Mouse (Mus musculus) stomach, embryonic 14.5 days (tissue): ENCODE data around the gene Ntm. TPM values are rescaled to one million over a fixed set of nuclear protein-coding genes. Genes with fewer than 3 reads are reported as not detected.

ENCODE experiments used
- ATAC-seq: fragments of 200-750 bp; cut with Nextera tagmentation; 2 replicates; pipeline ENCODE4 v1.8.0; 2017; ENCODE audit warnings: low read depth, moderate TSS enrichment; ENCODE audit not compliant: insufficient number of reproducible peaks, insufficient read depth, low FRiP score
- H3K27ac ChIP-seq: fragments of 300-500 bp; sonication (generic); 2 replicates; pipeline ENCODE4 v1.5.1; 2014; ENCODE audit warnings: mild to moderate bottlenecking, low read length, moderate library complexity, mixed read lengths
- H3K27me3 ChIP-seq: fragments of 300-500 bp; sonication (generic); 2 replicates; pipeline ENCODE4 v1.6.1; 2014; ENCODE audit warnings: low read length, control low read depth, mixed read lengths; ENCODE audit not compliant: control insufficient read depth, insufficient read depth
- H3K36me3 ChIP-seq: fragments of 300-500 bp; sonication (generic); 2 replicates; pipeline ENCODE4 v1.6.1; 2014; ENCODE audit warnings: mild to moderate bottlenecking, control low read depth, low read length, moderate library complexity, mixed read lengths; ENCODE audit not compliant: control insufficient read depth, insufficient read depth
- H3K4me1 ChIP-seq: fragments of 300-500 bp; sonication (generic); 2 replicates; pipeline ENCODE4 v1.6.1; 2014; ENCODE audit warnings: low read length, control low read depth, mixed read lengths; ENCODE audit not compliant: control insufficient read depth, insufficient read depth
- H3K4me2 ChIP-seq: fragments of 300-500 bp; sonication (generic); replicated peaks from 2 replicates; pipeline ENCODE4 v1.6.1; 2014; ENCODE audit warnings: low read depth, low read length, control low read depth
- H3K4me3 ChIP-seq: fragments of 300-500 bp; sonication (generic); 2 replicates; pipeline ENCODE4 v1.5.1; 2014; ENCODE audit warnings: low read depth, low read length, control low read depth
- H3K9ac ChIP-seq: fragments of 300-500 bp; sonication (generic); replicated peaks from 2 replicates; pipeline ENCODE4 v1.6.1; 2014; ENCODE audit warnings: low read depth, mild to moderate bottlenecking, control low read depth, low read length, moderate library complexity, mixed read lengths
- H3K9me3 ChIP-seq: fragments of 300-500 bp; sonication (generic); 2 replicates; pipeline ENCODE4 v1.6.1; 2016; ENCODE audit warnings: low read depth, low read length, control low read depth; ENCODE audit not compliant: control insufficient read depth
- WGBS: fragments of 180-500 bp; shearing (Covaris S2); extraction: QIAGEN DNeasy Blood & Tissue Kit; methylation state at CpG from one replicate; pipeline ENCODE4 v1.1.7; 2014; 5-methylcytosine and 5-hydroxymethylcytosine counted together
- polyA plus RNA-seq: library from polyadenylated mRNA; unstranded; fragments of >200 nt; fragmentation: Nextera tagmentation; extraction: Ambion mirVana; gene quantifications from 2 replicates; pipeline ENCODE4 v1.2.1, GENCODE M21; 2014

Gene Ntm
- polyA plus RNA-seq, 1 experiment from 2014 or later = 19.7 TPM

GRCm38 (mm10) chr9:29779739-29780138 is 183.2 kb downstream of the Ntm start:
- no peak overlapping the region for H3K9ac ChIP-seq
- no peak overlapping the region for H3K27ac ChIP-seq
- H3K4me2 ChIP-seq = no peak overlapping the region
- H3K4me3 ChIP-seq = no peak overlapping the region
- no peak for ATAC-seq
- no peaks in the 10 kb centered on the region for H3K27me3 ChIP-seq
- no peaks in the 10 kb centered on the region for H3K9me3 ChIP-seq
- WGBS = 78% methylated on average over 7 of the region's 7 CpGs
- H3K36me3 ChIP-seq = no peaks in the 10 kb centered on the region
- H3K4me1 ChIP-seq = no peaks in the 10 kb centered on the region

GRCm38 (mm10) chr9:29776951-29777350 is 186.0 kb downstream of the Ntm start:
- H3K9ac ChIP-seq = no peak overlapping the region
- no peak overlapping the region for H3K4me2 ChIP-seq
- WGBS = 92% methylated on average over 3 of the region's 3 CpGs
- no peaks in the 10 kb centered on the region for H3K9me3 ChIP-seq
- H3K4me1 ChIP-seq = no peaks in the 10 kb centered on the region
- H3K4me3 ChIP-seq = no peak overlapping the region
- no peak overlapping the region for H3K27ac ChIP-seq
- H3K36me3 ChIP-seq = no peaks in the 10 kb centered on the region
- H3K27me3 ChIP-seq = no peaks in the 10 kb centered on the region
- ATAC-seq = no peak

GRCm38 (mm10) chr9:29776542-29776941 is 186.4 kb downstream of the Ntm start:
- H3K4me2 ChIP-seq = no peak overlapping the region
- H3K9me3 ChIP-seq = no peaks in the 10 kb centered on the region
- no peak for ATAC-seq
- 71% methylated on average over 4 of the region's 4 CpGs for WGBS
- H3K4me3 ChIP-seq = no peak overlapping the region
- no peaks in the 10 kb centered on the region for H3K4me1 ChIP-seq
- H3K27me3 ChIP-seq = no peaks in the 10 kb centered on the region
- no peak overlapping the region for H3K9ac ChIP-seq
- H3K27ac ChIP-seq = no peak overlapping the region
- no peaks in the 10 kb centered on the region for H3K36me3 ChIP-seq

GRCm38 (mm10) chr9:29776030-29776429 is 186.9 kb downstream of the Ntm start:
- H3K36me3 ChIP-seq = no peaks in the 10 kb centered on the region
- no peak for ATAC-seq

GRCm38 (mm10) chr9:29772625-29773388 is 190.1 kb downstream of the Ntm start:
- 70% methylated on average over 11 of the region's 11 CpGs for WGBS
- no peak overlapping the region for H3K4me3 ChIP-seq
- H3K4me1 ChIP-seq = 0 out of 2 replicates have a peak, but pooled peaks cover 2% of the 10 kb centered on the region
- H3K27ac ChIP-seq = no peak overlapping the region
- no peak overlapping the region for H3K4me2 ChIP-seq
- H3K27me3 ChIP-seq = no peaks in the 10 kb centered on the region
- no peaks in the 10 kb centered on the region for H3K36me3 ChIP-seq
- no peak overlapping the region for H3K9ac ChIP-seq
- ATAC-seq = no peak
- no peaks in the 10 kb centered on the region for H3K9me3 ChIP-seq

More at GRCm38 (mm10) chr9:29776030-29776429, 186.9 kb downstream of the Ntm start:
- Histone ChIP-seq H3K4me1 (0 out of 2 replicates have a peak, but pooled peaks cover 2% of the 10 kb centered on the region), H3K27me3 (no peaks in the 10 kb centered on the region), H3K9ac (no peak overlapping the region), H3K4me3 (no peak overlapping the region), H3K9me3 (no peaks in the 10 kb centered on the region), H3K4me2 (no peak overlapping the region), H3K27ac (no peak overlapping the region)
- WGBS = 87% methylated on average over 4 of the region's 4 CpGs

- H3K9me3 ChIP-seq = no peaks in the 10 kb centered on the region
- WGBS = 24% methylated on average over 5 of the region's 5 CpGs
- H3K27ac ChIP-seq = no peak overlapping the region
- H3K4me3 ChIP-seq = no peak overlapping the region
- no peaks in the 10 kb centered on the region for H3K27me3 ChIP-seq
- no peak for ATAC-seq
- no peak overlapping the region; the same call in 1 of the 2 replicates for H3K4me2 ChIP-seq
- no peak overlapping the region for H3K9ac ChIP-seq
- H3K4me1 ChIP-seq = 0 out of 2 replicates have a peak, but pooled peaks cover 2% of the 10 kb centered on the region
- no peaks in the 10 kb centered on the region for H3K36me3 ChIP-seq
Observed at GRCm38 (mm10) chr9:29771870-29772269, 191.1 kb downstream of the Ntm start.

- H3K9ac ChIP-seq = no peak overlapping the region
- ATAC-seq = peak; percentile 61; the same call in 1 of the 2 replicates
- no peaks in the 10 kb centered on the region for H3K27me3 ChIP-seq
Observed at GRCm38 (mm10) chr9:29771071-29771785, 191.7 kb downstream of the Ntm start.

GRCm38 (mm10) chr9:29769361-29769760 is 193.6 kb downstream of the Ntm start:
- no peak overlapping the region for H3K4me3 ChIP-seq
- no peaks in the 10 kb centered on the region for H3K27me3 ChIP-seq
- 0 out of 2 replicates have a peak, but pooled peaks cover 2% of the 10 kb centered on the region for H3K4me1 ChIP-seq
- H3K9ac ChIP-seq = no peak overlapping the region
- ATAC-seq = no peak
- WGBS = 36% methylated on average over 4 of the region's 4 CpGs
- H3K36me3 ChIP-seq = no peaks in the 10 kb centered on the region
- H3K9me3 ChIP-seq = no peaks in the 10 kb centered on the region
- H3K4me2 ChIP-seq = no peak overlapping the region
- no peak overlapping the region for H3K27ac ChIP-seq

More at GRCm38 (mm10) chr9:29771071-29771785, 191.7 kb downstream of the Ntm start:
- peak overlapping the region; percentile 27; the same call in 1 of the 2 replicates for H3K4me2 ChIP-seq
- 0 out of 2 replicates have a peak, but pooled peaks cover 2% of the 10 kb centered on the region for H3K4me1 ChIP-seq
- WGBS = 32% methylated on average over 23 of the region's 23 CpGs
- no peaks in the 10 kb centered on the region for H3K9me3 ChIP-seq
- no peak overlapping the region for H3K27ac ChIP-seq
- no peak overlapping the region for H3K4me3 ChIP-seq
- no peaks in the 10 kb centered on the region for H3K36me3 ChIP-seq
